Mouse (Mus musculus) spleen, adult 12 weeks (tissue): ENCODE measurements around the gene Nek8.
"Not testable (repeated sequence)": the region's sequence is repeated elsewhere in the genome, so short reads cannot be mapped to it uniquely, and the experiment has no call there.

Experiments
- DNase-seq: peaks from one replicate; pipeline ENCODE4 v3.0.0; 2022; ENCODE audit warnings: low spot score

Nek8 gene

DNA sequence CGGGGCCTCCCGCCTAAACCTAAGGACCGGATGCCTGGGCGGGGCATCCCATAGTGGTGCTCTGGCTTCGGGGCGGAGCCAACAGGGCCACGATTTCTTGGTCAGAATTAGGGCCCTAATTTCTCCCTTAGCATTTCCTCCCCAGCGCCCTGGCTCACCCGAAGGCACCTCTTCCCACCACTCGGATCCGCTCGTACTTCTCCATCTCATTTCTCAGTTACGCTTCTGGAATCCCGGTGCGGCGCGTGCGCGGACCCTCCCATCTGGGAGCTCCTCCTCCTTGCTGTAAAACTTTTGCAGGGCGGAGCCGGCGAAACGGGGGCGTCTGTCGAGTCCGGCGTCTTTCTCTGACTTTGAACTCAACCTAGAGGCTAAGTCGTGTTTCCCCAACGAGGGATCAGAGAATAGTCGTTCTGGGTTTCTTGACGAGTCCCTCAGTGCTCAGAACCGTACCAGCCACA, at the start of gene Nek8, which contains the start of gene Tlcd1:
Gene Nek8, minus strand, starts transcription at position 274 of the 461 bp plus-strand sequence.
Gene Tlcd1, plus strand, starts transcription at position 310 of the 461 bp plus-strand sequence.
- DNase-seq = peak; percentile 96

DNA sequence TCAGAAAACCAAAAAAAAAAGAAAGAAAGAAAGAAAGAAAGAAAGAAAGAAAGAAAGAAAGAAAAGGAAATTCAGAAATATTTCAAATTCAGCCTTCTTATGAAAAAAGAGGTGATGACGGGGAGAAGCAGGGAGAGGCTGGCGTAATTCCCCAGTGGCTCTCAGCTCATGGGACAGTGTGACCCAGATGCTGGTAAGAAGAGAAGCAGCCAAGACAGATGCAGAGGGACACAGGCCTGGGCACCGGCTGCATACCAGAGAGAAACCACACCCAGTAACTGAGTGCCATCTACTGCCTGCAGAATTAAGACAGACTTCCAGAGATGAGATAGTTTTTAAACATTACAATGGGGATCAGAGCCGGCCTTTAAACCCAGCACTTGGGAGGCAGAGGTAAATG, 47.1 kb upstream of the Nek8 start:
- DNase-seq = no peak

DNA sequence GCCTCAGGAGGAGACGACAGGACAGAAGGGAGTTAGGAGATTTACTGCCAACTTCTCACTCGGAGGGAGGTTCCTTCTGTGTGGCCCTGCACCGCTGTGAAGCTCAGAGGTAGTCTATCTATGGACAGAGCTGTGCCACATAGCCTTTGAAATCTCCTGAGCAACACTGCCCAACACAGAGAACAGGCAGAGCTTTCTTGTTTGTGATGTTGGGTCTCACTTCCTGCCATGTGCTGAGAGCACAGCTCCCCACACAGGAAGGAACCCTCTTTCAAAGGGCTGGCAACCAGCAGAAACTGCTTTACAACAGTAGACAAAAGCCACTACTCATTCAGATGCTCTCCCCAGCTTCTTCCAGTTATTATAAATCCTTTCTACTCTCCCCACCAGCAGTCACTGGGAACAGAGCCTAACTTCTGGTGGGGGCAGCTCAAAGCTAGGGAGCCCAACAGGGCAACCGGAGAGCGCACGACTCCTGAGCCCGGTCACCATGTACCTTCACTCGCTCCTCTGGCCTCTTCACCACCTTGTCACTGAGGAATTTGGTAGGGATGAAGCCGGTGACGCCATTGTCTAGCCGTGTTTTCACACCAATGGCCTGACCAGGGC, 39.3 kb upstream of the Nek8 start:
- no peak for DNase-seq

DNA sequence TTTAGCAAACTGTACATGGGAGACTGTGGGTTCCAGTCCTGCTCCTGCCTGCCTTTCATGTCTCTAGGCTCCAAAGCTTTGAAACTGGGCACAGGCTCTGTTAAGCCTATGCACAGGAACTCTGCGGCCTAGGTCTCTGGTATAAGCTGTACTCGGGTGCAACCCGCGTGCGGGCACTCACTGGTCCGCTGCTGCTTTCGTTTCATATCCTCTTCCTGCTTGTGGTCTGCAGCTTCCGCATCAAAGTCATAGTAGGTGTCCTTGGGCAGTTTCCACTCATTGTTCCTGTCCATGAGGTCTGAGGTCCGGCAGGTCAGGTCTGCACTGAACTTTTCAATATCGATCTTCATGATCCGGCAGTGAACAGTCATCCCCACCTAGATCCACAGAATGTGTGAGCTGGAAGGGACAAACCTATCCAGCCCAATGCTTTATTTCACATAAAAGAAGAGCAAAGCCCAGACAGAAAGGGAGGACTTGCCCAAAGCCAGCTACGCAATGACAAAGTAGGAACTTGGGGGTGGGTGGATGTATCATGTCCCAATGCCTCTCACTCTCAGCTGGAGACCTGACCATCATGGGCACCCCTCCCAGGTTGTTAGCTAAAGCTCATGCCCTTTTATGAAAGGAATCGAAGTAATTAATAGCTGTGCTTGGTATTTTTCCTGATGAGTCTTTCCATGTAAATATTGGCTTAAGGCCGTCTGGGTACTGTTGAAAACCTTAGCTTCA, 36.8 kb upstream of the Nek8 start:
- DNase-seq = no peak

DNA sequence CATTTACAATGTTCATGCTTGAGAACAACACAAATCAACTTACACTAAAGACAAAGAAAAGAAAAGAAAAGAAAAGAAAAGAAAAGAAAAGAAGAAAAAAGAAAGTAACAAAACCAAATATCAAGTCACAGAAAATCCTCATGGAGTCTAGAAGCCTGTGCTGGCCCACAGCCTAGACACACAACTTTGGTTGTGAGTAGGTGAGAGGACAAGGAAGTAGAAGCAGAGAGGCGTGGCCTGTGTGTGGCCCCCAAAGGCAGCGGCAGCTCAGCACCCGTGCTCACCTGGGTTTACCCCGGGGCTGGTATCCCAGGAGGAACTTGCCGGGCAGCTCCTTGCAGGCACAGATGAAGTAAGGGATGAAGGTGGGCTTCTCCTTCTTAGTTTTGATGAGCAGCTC, 35.0 kb upstream of the Nek8 start:
- no peak for DNase-seq

DNA sequence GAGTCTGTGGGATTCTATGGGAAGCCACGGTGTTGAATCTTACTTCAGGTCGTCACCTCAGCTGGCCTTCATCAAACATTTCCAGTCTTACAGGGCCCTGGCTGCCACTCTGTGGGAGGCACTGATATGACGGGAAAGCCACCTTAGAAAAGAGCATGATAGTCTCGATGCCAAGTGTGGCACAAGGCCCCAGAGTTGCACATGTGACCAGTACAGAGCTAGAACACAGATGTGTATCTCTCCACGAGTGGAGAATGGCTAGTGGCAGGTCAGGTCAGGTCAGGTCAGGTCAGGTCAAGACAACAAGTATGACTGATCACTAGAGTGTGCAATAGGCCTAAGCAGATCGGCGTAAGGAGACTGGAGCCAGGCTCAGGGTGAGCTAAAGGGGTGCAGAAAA, 34.1 kb upstream of the Nek8 start:
- no peak for DNase-seq

DNA sequence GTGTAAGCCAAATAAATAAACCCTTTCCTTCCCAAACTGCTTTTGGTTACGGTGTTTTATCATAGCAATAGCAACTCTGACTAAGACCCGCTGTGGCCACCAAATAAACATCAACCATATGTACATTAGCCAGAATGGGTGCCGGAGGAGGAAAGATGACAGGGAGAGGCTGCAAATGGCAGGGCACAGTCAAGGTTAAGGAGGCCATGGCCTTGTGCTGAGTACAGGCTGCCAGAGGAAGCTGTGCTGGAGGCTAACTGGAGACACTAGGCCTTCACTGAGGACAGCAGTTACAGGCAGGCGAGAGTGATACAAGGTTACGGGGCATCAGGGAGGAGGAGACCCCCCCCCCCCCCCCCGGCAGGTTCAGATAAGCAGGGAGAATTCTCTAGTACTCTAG, 33.4 kb upstream of the Nek8 start:
- no peak for DNase-seq

DNA sequence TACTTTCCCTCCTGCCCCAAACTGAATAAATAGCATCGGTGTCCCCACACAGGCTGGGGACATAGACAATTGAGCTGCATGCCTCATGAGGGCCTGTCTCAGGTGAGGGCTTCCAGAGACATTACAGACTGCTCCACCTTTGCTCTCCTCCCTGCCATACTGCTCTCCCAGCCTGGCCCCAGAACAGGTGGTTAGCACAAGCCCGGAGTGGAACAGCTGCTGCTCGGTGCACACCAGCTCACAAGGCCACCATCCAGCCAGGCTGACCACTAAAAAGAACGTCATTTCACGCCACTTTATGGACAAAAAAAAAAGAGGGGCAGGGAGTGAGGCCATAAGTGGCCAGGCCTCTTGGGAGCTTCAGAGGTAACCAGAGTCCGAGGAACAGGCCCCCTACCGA, 30.7 kb upstream of the Nek8 start:
- no peak for DNase-seq

DNA sequence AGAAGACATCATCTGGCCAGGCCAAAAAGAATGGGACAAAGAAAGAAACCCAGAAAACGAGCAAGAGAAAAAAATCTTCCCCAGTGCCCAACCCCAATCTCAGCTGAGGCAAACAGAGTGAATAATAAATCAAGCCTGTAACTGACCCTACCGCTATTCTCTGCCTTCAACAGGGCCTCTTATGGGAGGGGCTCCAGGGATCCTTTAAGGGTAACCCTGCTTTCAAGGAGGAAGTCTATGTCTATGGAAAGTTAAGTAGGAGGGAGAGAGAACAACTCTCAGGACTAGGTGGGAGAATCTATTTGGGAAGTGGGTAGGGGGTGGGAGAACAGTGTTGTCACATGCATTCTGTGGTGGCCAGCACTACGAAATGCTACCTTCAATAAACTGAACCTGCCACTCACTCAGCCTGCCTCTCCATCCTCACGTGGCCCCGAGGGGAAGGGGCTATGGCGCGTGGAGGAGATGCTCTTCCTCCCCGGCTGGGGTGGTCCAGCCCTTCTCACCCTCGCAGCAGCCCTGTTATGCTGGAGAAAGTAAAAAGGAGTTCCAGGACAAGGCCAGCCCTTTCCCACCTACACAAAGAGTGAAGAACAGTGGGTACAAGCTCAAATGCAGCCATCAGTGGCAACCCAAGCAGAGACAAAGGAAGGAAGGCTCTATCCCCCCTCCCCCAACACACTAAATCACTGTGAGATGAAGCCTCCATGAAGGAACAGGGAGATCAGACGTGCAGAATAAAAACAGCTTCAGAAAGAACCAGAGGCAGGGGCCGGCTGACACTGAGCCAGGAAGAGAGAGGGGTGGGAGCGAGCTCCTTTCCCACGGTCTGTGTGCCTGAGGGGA, 29.1 kb upstream of the Nek8 start:
- no peak for DNase-seq

DNA sequence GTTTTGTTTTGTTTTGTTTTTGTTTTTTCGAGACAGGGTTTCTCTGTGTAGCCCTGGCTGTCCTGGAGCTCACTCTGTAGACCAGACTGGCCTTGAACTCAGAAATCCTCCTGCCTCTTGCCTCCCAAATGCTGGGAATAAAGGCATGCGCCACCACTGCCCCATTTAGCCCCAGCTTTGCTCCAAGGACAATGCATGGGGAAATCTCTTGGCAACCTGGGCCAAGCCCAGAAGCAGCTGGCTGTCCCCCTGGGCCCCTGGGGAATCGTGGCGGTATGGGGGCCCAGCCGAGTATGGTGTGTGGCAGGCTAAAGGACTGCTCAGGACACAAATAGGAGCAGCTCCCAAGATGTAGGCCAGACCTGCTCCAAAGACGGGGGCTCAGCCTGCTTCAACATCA, 27.8 kb upstream of the Nek8 start:
- no peak for DNase-seq

DNA sequence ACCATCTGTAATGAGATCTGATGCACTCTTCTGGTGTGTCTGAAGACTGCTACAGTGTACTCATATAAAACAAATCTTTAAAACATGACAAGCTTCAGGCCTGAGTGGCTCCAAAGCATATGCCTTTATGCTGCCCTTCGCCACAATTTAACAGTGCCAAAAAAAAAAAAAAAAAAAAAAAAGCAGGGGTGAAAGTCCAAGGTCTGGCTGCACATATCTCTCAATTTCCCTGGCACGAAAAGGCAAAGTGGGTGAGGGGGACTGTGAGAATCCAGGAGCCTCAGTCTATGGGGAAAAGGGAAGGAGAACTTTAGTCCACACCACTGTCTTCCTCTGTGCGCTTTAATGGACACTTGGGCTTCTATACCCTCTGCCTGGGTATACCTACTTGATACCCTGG, 25.9 kb upstream of the Nek8 start:
- no peak for DNase-seq

DNA sequence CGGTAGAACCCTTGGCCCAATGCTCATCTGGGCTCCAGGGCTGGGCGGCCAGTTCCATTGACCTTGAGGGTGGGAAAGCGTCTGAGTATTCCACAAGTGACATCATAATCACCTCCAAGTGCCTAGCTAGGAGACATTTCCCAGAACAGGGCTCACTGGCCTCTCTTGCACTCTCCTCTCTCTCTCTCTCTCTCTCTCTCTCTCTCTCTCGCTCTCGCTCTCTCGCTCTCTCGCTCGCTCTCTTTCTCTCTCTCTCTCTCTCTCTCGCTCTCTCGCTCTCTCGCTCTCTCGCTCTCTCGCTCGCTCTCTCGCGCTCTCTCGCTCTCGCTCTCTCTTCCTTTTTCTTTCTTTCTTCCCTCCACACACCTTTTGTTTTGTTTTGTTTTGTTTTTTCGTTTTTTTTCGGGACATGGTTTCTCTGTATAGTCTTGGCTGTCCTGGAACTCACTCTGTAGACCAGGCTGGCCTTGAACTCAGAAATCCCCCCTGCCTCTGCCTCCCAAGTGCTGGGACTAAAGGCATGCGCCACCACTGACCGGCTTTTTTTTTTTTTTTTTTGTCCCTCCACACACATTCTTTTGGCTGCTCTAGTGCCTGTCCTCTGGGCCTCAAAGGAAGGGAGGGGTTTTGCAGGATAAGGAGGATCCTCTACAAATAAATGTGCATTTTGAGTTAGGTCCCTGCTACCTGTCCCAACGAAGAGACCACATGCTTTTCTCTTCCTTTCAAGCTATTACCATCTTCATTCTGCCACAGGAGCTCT, 18.8 kb upstream of the Nek8 start:
- DNase-seq = no peak

DNA sequence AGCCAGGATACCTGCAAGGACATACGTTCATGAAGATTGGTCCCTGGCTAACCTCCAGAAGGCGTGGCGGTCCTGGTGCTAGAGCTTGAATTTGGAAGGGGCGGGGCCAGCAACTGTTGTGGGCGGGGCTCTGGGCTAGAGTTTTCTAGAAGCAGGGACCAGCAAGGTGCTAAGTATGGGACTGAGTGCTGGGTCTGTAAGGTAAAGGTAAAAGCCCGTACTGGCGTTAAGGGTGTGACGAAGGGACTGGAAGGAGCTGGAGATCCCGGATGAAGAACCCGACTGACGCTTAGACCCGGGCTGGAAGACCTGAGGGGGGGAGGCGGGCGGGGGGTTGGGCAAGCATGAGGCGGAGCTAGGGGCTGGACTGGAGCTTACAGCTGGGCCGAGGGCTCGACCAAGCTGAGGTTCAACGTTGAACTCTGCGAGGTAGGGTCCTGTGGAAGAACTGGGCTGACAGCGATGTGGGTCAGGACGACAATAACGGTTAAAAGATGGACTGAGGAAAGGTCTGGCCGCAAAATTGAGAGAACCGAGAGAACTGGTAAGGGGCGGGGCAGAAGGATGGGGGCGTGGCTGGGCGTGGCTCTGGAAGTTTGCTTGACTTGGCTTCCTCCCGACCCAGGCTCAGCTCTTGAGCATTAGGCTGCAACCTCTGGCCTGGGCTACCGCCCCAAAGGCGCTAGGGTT, 18.1 kb upstream of the Nek8 start:
- peak; percentile 69 for DNase-seq

DNA sequence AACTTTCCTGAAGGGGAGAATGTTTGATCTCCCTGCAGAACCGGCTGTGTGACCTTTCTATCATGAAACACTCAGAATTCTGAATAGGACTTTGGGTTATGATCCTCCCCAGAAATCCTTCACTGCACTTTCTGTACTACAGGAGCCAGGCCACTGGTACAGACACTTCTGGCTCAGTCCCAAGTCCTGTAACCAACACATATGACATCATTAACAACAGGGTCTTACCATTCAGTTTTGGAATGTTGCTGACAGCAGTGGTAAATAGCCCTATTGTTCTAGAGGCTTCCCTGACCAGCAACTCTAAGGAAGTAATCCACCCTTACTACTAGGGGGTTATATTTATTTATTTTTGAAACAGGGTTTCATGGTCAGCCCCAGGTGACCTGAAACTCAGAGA, 16.6 kb upstream of the Nek8 start, which contains the start of gene Proca1:
Gene Proca1, plus strand, starts transcription at position 280 of the 400 bp plus-strand sequence.
- DNase-seq = no peak

DNA sequence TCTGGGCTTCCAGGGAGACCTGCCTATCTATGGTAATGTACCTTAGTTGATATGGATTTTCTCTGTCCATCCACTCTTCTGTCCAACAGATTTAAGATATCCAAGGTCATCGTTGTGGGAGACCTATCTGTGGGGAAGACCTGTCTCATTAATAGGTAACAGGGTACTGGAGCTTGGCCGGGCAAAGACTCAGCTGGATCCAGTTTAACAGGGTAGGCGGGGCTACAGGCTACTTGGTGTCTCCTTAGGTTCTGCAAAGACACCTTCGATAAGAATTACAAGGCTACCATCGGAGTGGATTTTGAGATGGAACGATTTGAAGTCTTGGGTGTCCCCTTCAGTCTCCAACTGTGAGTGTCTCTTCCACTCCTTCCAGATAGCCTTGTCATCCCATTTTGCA, 13.6 kb upstream of the Nek8 start:
- DNase-seq = no peak

DNA sequence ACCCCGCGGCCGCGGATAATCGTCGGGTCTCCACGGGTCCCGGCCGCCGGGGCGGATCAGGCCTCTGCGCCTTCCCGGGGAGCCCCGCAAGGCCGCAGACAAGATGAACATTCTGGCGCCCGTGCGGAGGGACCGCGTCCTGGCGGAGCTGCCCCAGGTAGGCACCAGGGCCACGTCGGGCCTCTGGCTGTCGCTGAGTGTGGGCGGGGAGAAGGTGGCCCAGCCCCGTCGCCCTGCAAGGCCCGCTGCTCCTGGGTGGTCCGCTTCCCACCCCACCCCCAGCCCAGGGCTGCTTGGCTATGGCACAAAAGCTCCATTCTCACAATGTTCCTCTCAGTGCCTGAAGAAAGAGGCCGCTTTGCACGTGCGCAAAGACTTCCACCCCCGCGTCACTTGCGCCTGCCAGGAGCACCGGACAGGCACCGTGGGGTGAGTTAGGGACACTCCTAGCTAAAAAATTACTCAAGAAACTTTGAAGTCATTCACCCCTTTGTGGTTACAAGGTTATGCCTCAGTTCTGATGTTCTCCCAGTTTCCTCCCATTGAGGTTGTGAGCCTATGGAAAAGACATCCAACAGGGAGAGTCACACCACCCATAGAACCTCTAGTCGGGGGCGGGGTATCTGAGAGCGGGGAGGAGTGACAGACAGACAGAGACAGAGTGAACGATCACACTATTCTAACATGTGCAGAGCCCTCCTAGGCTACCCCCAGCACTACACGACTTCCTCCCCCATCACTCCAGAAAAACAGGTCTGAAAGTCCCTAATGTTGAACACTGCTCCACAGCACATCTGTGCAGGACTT, 13.0 kb upstream of the Nek8 start:
- DNase-seq = no peak

DNA sequence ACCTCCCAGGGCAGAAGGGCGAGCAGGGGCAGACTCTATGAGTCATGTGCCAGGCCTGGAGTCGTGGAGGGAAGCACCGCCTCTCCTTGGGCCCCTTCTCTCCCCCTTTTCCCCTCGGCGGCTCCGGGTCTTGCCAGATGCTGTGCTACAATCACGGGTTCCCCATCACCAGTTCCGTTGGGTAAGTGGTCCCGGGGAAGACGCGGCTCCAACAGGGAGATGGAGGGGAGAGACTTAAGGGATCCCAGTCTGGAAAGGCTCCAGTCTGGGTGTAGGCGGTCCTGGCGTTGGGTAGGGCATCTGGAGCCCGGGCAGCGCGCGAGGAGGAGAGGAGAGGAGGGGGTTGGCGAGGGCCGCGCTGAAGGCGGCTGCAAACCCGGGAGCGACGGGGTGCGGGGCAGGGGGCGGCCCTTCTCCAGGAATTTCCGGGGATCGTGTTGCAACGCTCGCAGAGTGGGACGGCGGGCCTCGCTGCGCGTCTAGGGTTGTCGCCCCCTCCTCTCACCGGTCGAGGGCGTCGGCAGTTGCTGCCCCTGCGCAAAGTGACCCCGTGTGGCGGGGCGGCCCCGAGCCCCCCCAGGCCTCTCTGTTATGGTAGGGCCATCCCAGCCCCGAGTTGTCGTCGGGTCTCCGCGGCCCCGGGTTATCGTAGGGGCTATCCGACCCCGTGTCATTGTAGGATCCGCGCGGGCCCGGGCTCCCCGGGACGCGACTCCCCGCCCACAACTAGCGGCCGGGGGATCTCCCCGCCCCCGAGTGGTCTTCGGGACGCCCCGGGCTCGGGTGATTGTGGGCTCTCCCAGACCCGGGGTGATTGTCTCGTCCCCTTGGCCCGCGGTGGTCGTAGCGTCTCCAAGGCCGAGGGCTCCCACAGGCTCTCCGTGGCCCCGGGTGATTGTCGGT, 12.1 kb upstream of the Nek8 start, which contains the start of gene Rab34:
Gene Rab34, plus strand, starts transcription at position 100 of the 903 bp plus-strand sequence.
- no peak for DNase-seq

DNA sequence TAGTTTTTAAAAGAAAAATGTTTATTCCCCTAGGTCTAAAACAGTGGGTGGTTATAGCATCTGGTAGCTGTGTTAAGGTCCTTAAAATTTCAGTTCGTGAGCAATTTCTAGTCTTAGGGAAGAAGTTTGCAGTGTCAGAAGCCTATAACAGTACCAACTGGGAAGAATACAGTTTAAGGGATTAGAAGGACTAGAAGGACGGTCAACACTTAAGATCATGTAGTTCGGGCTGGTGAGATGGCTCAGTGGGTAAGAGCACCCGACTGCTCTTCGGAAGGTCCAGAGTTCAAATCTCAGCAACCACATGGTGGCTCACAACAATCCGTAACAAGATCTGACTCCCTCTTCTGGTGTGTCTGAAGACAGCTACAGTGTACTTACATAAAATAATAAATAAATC, 8.2 kb upstream of the Nek8 start:
- DNase-seq = not testable (repeated sequence)

DNA sequence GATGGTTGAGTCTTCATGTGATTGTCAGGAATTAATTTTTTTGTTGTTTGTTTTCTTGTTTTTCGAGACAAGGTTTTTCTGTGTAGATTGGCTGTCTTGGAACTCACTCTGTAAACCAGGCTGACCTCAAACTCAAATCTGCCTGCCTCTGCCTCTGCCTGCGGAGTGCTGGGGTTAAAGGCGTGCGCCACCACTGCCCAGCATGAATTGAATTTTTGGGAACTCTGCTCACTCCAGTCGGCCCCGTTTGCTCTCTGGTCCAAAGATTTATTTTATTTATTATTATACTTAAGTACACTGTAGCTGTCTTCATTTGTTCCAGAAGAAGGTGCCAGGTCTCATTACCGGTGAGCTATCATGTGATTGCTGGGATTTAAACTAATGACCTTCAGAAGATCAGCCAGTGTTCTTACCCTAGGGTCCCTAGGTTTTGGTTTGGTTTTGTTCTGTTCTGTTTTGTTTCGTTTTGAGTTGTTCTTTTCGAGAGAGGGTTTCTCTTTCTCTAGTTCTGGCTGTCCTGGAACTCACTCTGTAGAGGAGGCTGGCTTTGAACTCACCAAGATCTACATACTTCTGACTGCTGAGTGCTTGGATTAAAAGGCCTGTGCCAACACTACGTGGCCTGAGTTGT, 7.5 kb upstream of the Nek8 start:
- DNase-seq = no peak
